Mouse (Mus musculus): Measurements from ENCODE around the gene BC055324. TPM values are rescaled to one million over a fixed set of nuclear protein-coding genes. Genes with fewer than 3 reads are reported as not detected.

BC055324 gene
- total and polyA plus RNA-seq, 3 experiments, result 19.2 to 21.4 TPM; not detected in 1

DNA sequence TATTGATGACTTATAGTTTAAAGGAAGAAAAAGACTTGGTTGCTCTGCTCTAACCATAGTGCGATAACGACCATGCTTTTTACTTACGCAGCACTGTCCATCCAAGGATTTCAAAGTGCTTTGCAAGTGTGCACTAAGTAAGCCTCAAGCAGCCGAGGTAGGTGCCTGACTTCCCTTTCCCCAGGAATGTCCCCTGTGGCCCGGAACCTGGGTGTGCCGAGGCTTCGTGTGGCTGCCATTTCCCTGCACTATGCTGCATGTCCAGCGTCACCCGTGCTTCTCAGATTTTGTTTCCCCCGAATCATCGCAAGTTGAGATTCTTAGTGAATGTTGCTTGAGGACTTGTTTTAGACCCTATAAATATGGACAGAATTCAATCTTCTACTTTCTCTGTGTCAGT, 82.6 kb downstream of the BC055324 start:
- H3K4me1 ChIP-seq (ENCODE audit: control insufficient read depth in 1 of 2, insufficient read depth in 2 of 2, low read length in 2 of 2), result no peaks in the 10 kb centered on the region
- TF ChIP-seq POLR2AphosphoS5 (IDR thresholded peaks at IDR 0.05; ENCODE audit: borderline replicate concordance, low read depth, low read length), result no peak
- TF ChIP-seq MXI1 (IDR thresholded peaks at IDR 0.05; ENCODE audit: low read depth, low read length), result no peak
- no peak for TF ChIP-seq USF1 (IDR thresholded peaks at IDR 0.05; ENCODE audit: low read depth, low read length)
- no peak for TF ChIP-seq USF2 (IDR thresholded peaks at IDR 0.05; ENCODE audit: borderline replicate concordance in 1 of 2, insufficient read depth in 1 of 2, low read depth in 1 of 2, low read length in 2 of 2)
- no peak for TF ChIP-seq ZNF384 (IDR thresholded peaks at IDR 0.05; ENCODE audit: low read depth, low read length)
- TF ChIP-seq ZMIZ1 (IDR thresholded peaks at IDR 0.05; ENCODE audit: low read depth, low read length), result no peak
- TF ChIP-seq EP300 (IDR thresholded peaks at IDR 0.05; ENCODE audit: low read depth in 1 of 2, low read length in 2 of 2), result no peak
- TF ChIP-seq HCFC1 (IDR thresholded peaks at IDR 0.05; ENCODE audit: low read depth, low read length), result no peak
- TF ChIP-seq MAFK (IDR thresholded peaks at IDR 0.05; ENCODE audit: borderline replicate concordance, low read depth, low read length), result no peak
- no peak for TF ChIP-seq MAZ (IDR thresholded peaks at IDR 0.05; ENCODE audit: low read depth, low read length)
- no peak for TF ChIP-seq SIN3A (IDR thresholded peaks at IDR 0.05; ENCODE audit: low read length)
- TF ChIP-seq ZKSCAN1 (IDR thresholded peaks at IDR 0.05; ENCODE audit: low read depth, low read length), result no peak
- no peak for TF ChIP-seq POLR2A (IDR thresholded peaks at IDR 0.05; ENCODE audit: control insufficient read depth in 1 of 2, insufficient read depth in 1 of 2, low read depth in 1 of 2, low read length in 2 of 2, poor library complexity in 1 of 2)
- no peak for TF ChIP-seq MAX (IDR thresholded peaks at IDR 0.05; ENCODE audit: low read length)
- no peak for TF ChIP-seq CTCF (IDR thresholded peaks at IDR 0.05 in 2 of 3, conservative IDR thresholded peaks at IDR 0.05 in 1 of 3; ENCODE audit: control insufficient read depth in 1 of 3, insufficient read depth in 1 of 3, low read depth in 2 of 3, low read length in 3 of 3, poor library complexity in 1 of 3, severe bottlenecking in 1 of 3)
- no peak for TF ChIP-seq RAD21 (IDR thresholded peaks at IDR 0.05; ENCODE audit: low read depth, low read length)
- no peak for TF ChIP-seq CHD2 (IDR thresholded peaks at IDR 0.05; ENCODE audit: low read length)
- no peak for TF ChIP-seq TBP (IDR thresholded peaks at IDR 0.05; ENCODE audit: low read depth, low read length)
- TF ChIP-seq GABPA (IDR thresholded peaks at IDR 0.05; ENCODE audit: low read depth, low read length), result no peak
- TF ChIP-seq MYC (IDR thresholded peaks at IDR 0.05; ENCODE audit: low read depth, low read length), result no peak

DNA sequence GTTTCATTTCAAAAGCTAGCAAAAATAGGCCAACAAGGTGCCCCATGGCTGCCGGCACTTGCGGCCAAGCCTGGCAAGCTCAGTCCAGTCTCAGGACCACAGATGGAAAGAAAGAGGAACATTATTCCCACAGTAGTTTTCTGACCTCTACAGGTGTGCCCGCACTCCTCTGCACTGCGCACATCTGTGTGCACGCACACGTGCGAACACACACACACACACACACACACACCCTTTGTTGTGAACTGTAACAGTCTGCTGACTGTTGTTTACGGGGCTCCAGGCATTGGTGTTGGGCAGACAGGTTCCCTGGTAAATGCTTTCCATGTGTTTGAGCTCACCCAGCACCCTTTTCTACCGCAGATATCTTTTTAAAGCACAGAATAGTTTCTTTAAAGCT, 83.8 kb downstream of the BC055324 start:
- Histone ChIP-seq H3K27ac (ENCODE audit: control insufficient read depth, low read depth, low read length) (no peak overlapping the region), H3K9me3 (replicated peaks; ENCODE audit: insufficient read depth, low read length) (no peaks in the 10 kb centered on the region), H3K79me2 (ENCODE audit: control insufficient read depth, insufficient read depth, low read length, poor library complexity) (no peaks in the 10 kb centered on the region), H3K4me1 (ENCODE audit: control insufficient read depth in 1 of 2, insufficient read depth in 2 of 2, low read length in 2 of 2) (no peaks in the 10 kb centered on the region), H3K27me3 (ENCODE audit: control insufficient read depth in 1 of 2, insufficient read depth in 2 of 2, low read length in 2 of 2) (no peaks in the 10 kb centered on the region), H3K9ac (ENCODE audit: control insufficient read depth, low read depth, low read length, poor library complexity, severe bottlenecking) (no peak overlapping the region), H3K4me3 (ENCODE audit: control insufficient read depth in 1 of 2, insufficient read depth in 1 of 2, low read depth in 2 of 2, low read length in 2 of 2) (no peak overlapping the region), H3K36me3 (ENCODE audit: control insufficient read depth in 1 of 2, insufficient read depth in 2 of 2, low read length in 2 of 2) (no peaks in the 10 kb centered on the region)
- TF ChIP-seq TBP (IDR thresholded peaks at IDR 0.05; ENCODE audit: low read depth, low read length), result no peak
- TF ChIP-seq CHD1 (IDR thresholded peaks at IDR 0.05; ENCODE audit: low read depth, low read length), result no peak
- no peak for TF ChIP-seq MAZ (IDR thresholded peaks at IDR 0.05; ENCODE audit: low read depth, low read length)
- TF ChIP-seq KAT2A (conservative IDR thresholded peaks at IDR 0.05; ENCODE audit: low read depth, low read length), result no peak
- TF ChIP-seq USF2 (IDR thresholded peaks at IDR 0.05; ENCODE audit: borderline replicate concordance in 1 of 2, insufficient read depth in 1 of 2, low read depth in 1 of 2, low read length in 2 of 2), result no peak
- TF ChIP-seq TCF12 (IDR thresholded peaks at IDR 0.05; ENCODE audit: low read depth, low read length), result no peak
- no peak for TF ChIP-seq MYB (IDR thresholded peaks at IDR 0.05; ENCODE audit: low read depth, low read length)
- TF ChIP-seq POLR2AphosphoS5 (IDR thresholded peaks at IDR 0.05; ENCODE audit: borderline replicate concordance, low read depth, low read length), result no peak
- TF ChIP-seq SMC3 (IDR thresholded peaks at IDR 0.05; ENCODE audit: low read depth, low read length), result no peak
- TF ChIP-seq HCFC1 (IDR thresholded peaks at IDR 0.05; ENCODE audit: low read depth, low read length), result no peak
- TF ChIP-seq MXI1 (IDR thresholded peaks at IDR 0.05; ENCODE audit: low read depth, low read length), result no peak
- TF ChIP-seq UBTF (IDR thresholded peaks at IDR 0.05; ENCODE audit: borderline replicate concordance, insufficient read depth, low read depth, low read length), result no peak
- TF ChIP-seq BHLHE40 (IDR thresholded peaks at IDR 0.05; ENCODE audit: borderline replicate concordance, low read depth, low read length), result no peak
- no peak for TF ChIP-seq E2F4 (IDR thresholded peaks at IDR 0.05; ENCODE audit: borderline replicate concordance, low read depth, low read length)
- DNase-seq (ENCODE audit: low read depth, low spot score), result no peak

More for the DNA sequence above, 82.6 kb downstream of the BC055324 start:
- no peak for DNase-seq (ENCODE audit: low read depth, low spot score)
- Histone ChIP-seq H3K79me2 (ENCODE audit: control insufficient read depth, insufficient read depth, low read length, poor library complexity) (no peaks in the 10 kb centered on the region), H3K9me3 (replicated peaks; ENCODE audit: insufficient read depth, low read length) (no peaks in the 10 kb centered on the region), H3K36me3 (ENCODE audit: control insufficient read depth in 1 of 2, insufficient read depth in 2 of 2, low read length in 2 of 2) (no peaks in the 10 kb centered on the region), H3K9ac (ENCODE audit: control insufficient read depth, low read depth, low read length, poor library complexity, severe bottlenecking) (no peak overlapping the region), H3K27me3 (ENCODE audit: control insufficient read depth in 1 of 2, insufficient read depth in 2 of 2, low read length in 2 of 2) (no peaks in the 10 kb centered on the region), H3K4me3 (ENCODE audit: control insufficient read depth in 1 of 2, insufficient read depth in 1 of 2, low read depth in 2 of 2, low read length in 2 of 2) (no peak overlapping the region), H3K27ac (ENCODE audit: control insufficient read depth, low read depth, low read length) (no peak overlapping the region)

All from MEL (cell line).